Mouse (Mus musculus) c-Kit-positive CD71-negative TER-119-negative erythroid progenitor cells, embryonic 14.5 days (primary cell): ENCODE measurements around the gene Slc35b3.

ENCODE experiments used
- DNase-seq: peaks from one replicate; pipeline ENCODE4 v3.0.0-alpha.2; 2013; ENCODE audit warnings: low read depth

The Slc35b3 gene

GRCm38 (mm10) chr13:38960063-38961050, at the start of gene Slc35b3:
TSS of gene Slc35b3 (minus strand) at chr13:38960875.
- DNase-seq = peak; percentile 70

GRCm38 (mm10) chr13:39010280-39010679, 49.6 kb upstream of the Slc35b3 start:
- DNase-seq = no peak

GRCm38 (mm10) chr13:39003101-39003762, 42.6 kb upstream of the Slc35b3 start:
- no peak for DNase-seq

- no peak for DNase-seq
These were observed 41.7 kb upstream of the Slc35b3 start for GRCm38 (mm10) chr13:39002424-39002823.

- DNase-seq = no peak
These were observed 40.8 kb upstream of the Slc35b3 start for GRCm38 (mm10) chr13:39001434-39001833.

GRCm38 (mm10) chr13:38998958-38999357, 38.3 kb upstream of the Slc35b3 start:
- no peak for DNase-seq

GRCm38 (mm10) chr13:38992529-38992928, 31.9 kb upstream of the Slc35b3 start:
- no peak for DNase-seq

- no peak for DNase-seq
These were observed 23.1 kb upstream of the Slc35b3 start for GRCm38 (mm10) chr13:38983751-38984150.

GRCm38 (mm10) chr13:38980900-38981299, 20.2 kb upstream of the Slc35b3 start:
- no peak for DNase-seq

GRCm38 (mm10) chr13:38976978-38977377, 16.3 kb upstream of the Slc35b3 start:
- no peak for DNase-seq

- no peak for DNase-seq
These were observed 15.2 kb upstream of the Slc35b3 start for GRCm38 (mm10) chr13:38975853-38976252.

- no peak for DNase-seq
These were observed 11.9 kb upstream of the Slc35b3 start for GRCm38 (mm10) chr13:38972602-38973001.

- no peak for DNase-seq
These were observed 10.4 kb upstream of the Slc35b3 start for GRCm38 (mm10) chr13:38971047-38971446.

- no peak for DNase-seq
These were observed 6.8 kb upstream of the Slc35b3 start for GRCm38 (mm10) chr13:38967518-38967917.

GRCm38 (mm10) chr13:38966922-38967448, 6.3 kb upstream of the Slc35b3 start:
- DNase-seq = no peak

- DNase-seq = no peak
These were observed 2.1 kb upstream of the Slc35b3 start for GRCm38 (mm10) chr13:38962771-38963170.

- no peak for DNase-seq
These were observed 2.6 kb downstream of the Slc35b3 start for GRCm38 (mm10) chr13:38958037-38958436.

GRCm38 (mm10) chr13:38946296-38947012, 14.2 kb downstream of the Slc35b3 start:
- DNase-seq = no peak

- DNase-seq = no peak
These were observed 14.9 kb downstream of the Slc35b3 start for GRCm38 (mm10) chr13:38945767-38946166.

GRCm38 (mm10) chr13:38944951-38945350, 15.7 kb downstream of the Slc35b3 start:
- no peak for DNase-seq

GRCm38 (mm10) chr13:38941786-38942185, 18.9 kb downstream of the Slc35b3 start:
- DNase-seq = no peak

GRCm38 (mm10) chr13:38941280-38941679, 19.4 kb downstream of the Slc35b3 start:
- DNase-seq = no peak
